ENCODE assay signal across 23 mouse cellular contexts in the genomic region with DNA sequence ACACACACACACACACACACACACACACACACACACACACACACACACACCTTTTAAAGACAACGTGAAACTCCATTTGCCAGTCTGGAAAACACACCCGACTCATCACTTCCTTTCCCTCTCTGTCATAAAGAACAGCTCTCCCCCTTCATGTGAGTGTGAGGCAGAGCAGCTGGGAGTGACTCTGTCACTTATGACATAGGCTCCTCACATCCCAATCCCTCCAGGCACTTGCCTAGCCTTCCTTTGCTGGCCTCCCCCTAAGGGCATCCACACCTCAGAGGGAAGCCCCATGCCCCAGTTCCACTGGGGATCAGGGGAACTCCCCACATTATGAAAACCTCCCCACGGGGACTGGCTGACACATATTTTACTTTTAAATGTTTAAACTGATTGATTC.
DNase-seq lines count a peak whose midpoint lies in the region; ATAC-seq and TF ChIP-seq lines count a peak whose summit lies in the region.
"Had no signal": no experiment of that assay in that cellular context is flagged by ENCODE, and none has a peak within 500 bp of the region (broad histone marks: within the 10 kb centered on the region; RNA-seq: fewer than 3 reads in every experiment).

No protein-coding gene starts in this region.

- no peaks in the 10 kb centered on the region for H3K4me1 ChIP-seq in lung, embryonic 16.5 days (replicated peaks; ENCODE audit: control insufficient read depth, insufficient read depth, low read length)
- no peaks in the 10 kb centered on the region for H3K4me1 ChIP-seq in midbrain, embryonic 12.5 days
- H3K4me1 ChIP-seq in midbrain, embryonic 13.5 days (replicated peaks): 0 out of 2 replicates have a peak, but pooled peaks cover 3% of the 10 kb centered on the region
- H3K4me1 ChIP-seq: forebrain, embryonic 10.5 days; forebrain, embryonic 13.5 days had no signal

- no peak overlapping the region for H3K27ac ChIP-seq in lung, embryonic 16.5 days (ENCODE audit: low read length)
- no peak overlapping the region for H3K27ac ChIP-seq in midbrain, embryonic 12.5 days (replicated peaks)
- H3K27ac ChIP-seq in midbrain, embryonic 13.5 days: no peak overlapping the region
- H3K27ac ChIP-seq: forebrain, embryonic 10.5 days; forebrain, embryonic 13.5 days; heart, adult 2 months; heart, embryonic 10.5 days; heart, embryonic 13.5 days; hindbrain, embryonic 14.5 days had no signal

- H3K36me3 ChIP-seq in lung, embryonic 16.5 days (ENCODE audit: control insufficient read depth, insufficient read depth, low read length): no peaks in the 10 kb centered on the region
- no peaks in the 10 kb centered on the region for H3K36me3 ChIP-seq in midbrain, embryonic 12.5 days
- H3K36me3 ChIP-seq in midbrain, embryonic 13.5 days: no peaks in the 10 kb centered on the region
- H3K36me3 ChIP-seq: forebrain, embryonic 10.5 days; heart, embryonic 10.5 days; heart, embryonic 13.5 days had no signal

- H3K9ac ChIP-seq in lung, embryonic 16.5 days (ENCODE audit: low read length): no peak overlapping the region
- H3K9ac ChIP-seq in midbrain, embryonic 12.5 days (replicated peaks): no peak overlapping the region
- H3K9ac ChIP-seq in midbrain, embryonic 13.5 days (replicated peaks): no peak overlapping the region
- H3K9ac ChIP-seq: forebrain, embryonic 13.5 days; heart, embryonic 13.5 days; hindbrain, embryonic 14.5 days had no signal

- no peak overlapping the region for H3K4me3 ChIP-seq in lung, embryonic 16.5 days (ENCODE audit: low read length)
- H3K4me3 ChIP-seq in midbrain, embryonic 12.5 days: no peak overlapping the region
- no peak overlapping the region for H3K4me3 ChIP-seq in midbrain, embryonic 13.5 days (replicated peaks)
- H3K4me3 ChIP-seq: forebrain, embryonic 10.5 days; forebrain, embryonic 13.5 days; heart, adult 2 months; heart, embryonic 10.5 days; heart, embryonic 13.5 days had no signal

- DNase-seq in lung, postnatal 10 days: no peak
- peak; percentile 41 for DNase-seq in brain, embryonic 14.5 days (ENCODE audit: low read depth)
- DNase-seq in adrenal gland, postnatal 4 days (ENCODE audit: low spot score in 2 of 2): no peak
- DNase-seq: adrenal gland, adult 2 months; adrenal gland, postnatal 14 days; cerebellum, adult 18-20 months; cerebellum, adult 9-10 months; cerebellum, postnatal 14 days; gastrocnemius, postnatal 10 days; gastrocnemius, postnatal 36 days; heart, adult 2 months; heart, postnatal 14 days; heart, postnatal 4 days had no signal

- H3K9me3 ChIP-seq in lung, embryonic 16.5 days (ENCODE audit: control insufficient read depth, low read length): no peaks in the 10 kb centered on the region
- no peaks in the 10 kb centered on the region for H3K9me3 ChIP-seq in midbrain, embryonic 12.5 days
- peaks cover 4% of the 10 kb centered on the region for H3K9me3 ChIP-seq in midbrain, embryonic 13.5 days
- H3K9me3 ChIP-seq: heart, embryonic 10.5 days had no signal

- TF ChIP-seq CTCF in brain, embryonic 14.5 days (IDR thresholded peaks at IDR 0.05; ENCODE audit: borderline replicate concordance, extremely low read depth, insufficient read depth, insufficient read length): no peak

- peak; percentile 62; the same call in 1 of the 2 replicates for ATAC-seq in lung, embryonic 16.5 days (ENCODE audit: low read depth)
- 0 out of 2 replicates have a peak, but pooled peaks have one; percentile 49 for ATAC-seq in midbrain, embryonic 12.5 days (ENCODE audit: low FRiP score, low read depth)
- no peak for ATAC-seq in midbrain, embryonic 13.5 days
- ATAC-seq: CD4-positive, CD25-positive, alpha-beta regulatory T cell, adult 4 months; forebrain, embryonic 13.5 days; forebrain, embryonic 16.5 days had no signal

- TF ChIP-seq POLR2A in brain, embryonic 14.5 days (IDR thresholded peaks at IDR 0.05; ENCODE audit: borderline replicate concordance, extremely low read depth, insufficient read depth, insufficient read length, poor library complexity, severe bottlenecking): no peak

- H3K27me3 ChIP-seq in lung, embryonic 16.5 days (ENCODE audit: control insufficient read depth, insufficient read depth, low read depth, low read length): no peaks in the 10 kb centered on the region
- H3K27me3 ChIP-seq in midbrain, embryonic 12.5 days: no peaks in the 10 kb centered on the region
- H3K27me3 ChIP-seq in midbrain, embryonic 13.5 days: no peaks in the 10 kb centered on the region
- H3K27me3 ChIP-seq: forebrain, embryonic 13.5 days; heart, embryonic 13.5 days had no signal

- H3K4me2 ChIP-seq in lung, embryonic 16.5 days (ENCODE audit: low read depth, low read length): no peak overlapping the region
- no peak overlapping the region for H3K4me2 ChIP-seq in midbrain, embryonic 12.5 days (replicated peaks)
- no peak overlapping the region for H3K4me2 ChIP-seq in midbrain, embryonic 13.5 days (replicated peaks)
- H3K4me2 ChIP-seq: forebrain, embryonic 13.5 days; heart, embryonic 13.5 days; hindbrain, embryonic 14.5 days had no signal

- WGBS in lung, embryonic 16.5 days: 36% methylated on average over 3 of the region's 3 CpGs
- WGBS in midbrain, embryonic 12.5 days: 71% methylated on average over 3 of the region's 3 CpGs
- 69% methylated on average over 3 of the region's 3 CpGs for WGBS in midbrain, embryonic 13.5 days
